Mouse (Mus musculus): ENCODE measurements at regions not wholly inside any gene's neighbourhood (a gene's known extent, or its start where the extent isn't known, plus 50 kb on each side); places are given as distances from the start of the nearest gene placed in this dataset.
A peak's percentile ranks its signal among the peaks of the same experiment; 100 is the strongest.
"Not testable (repeated sequence)": the region's sequence is repeated elsewhere in the genome, so short reads cannot be mapped to it uniquely, and the experiment has no call there.

- DNase-seq: no peak
Observed at GRCm38 (mm10) chr2:107117564-107117963, 58.1 kb upstream of the Fshb start.

GRCm38 (mm10) chr2:107118711-107119474 is 59.4 kb upstream of the Fshb start:
- DNase-seq: peak; percentile 71

- no peak for DNase-seq
Observed at GRCm38 (mm10) chr2:107119697-107120096, 60.2 kb upstream of the Fshb start.

GRCm38 (mm10) chr2:107133186-107133585 is 73.7 kb upstream of the Fshb start:
- DNase-seq: no peak

GRCm38 (mm10) chr2:107149317-107149716 is 89.9 kb upstream of the Fshb start:
- DNase-seq: no peak

- no peak for DNase-seq
Observed at GRCm38 (mm10) chr2:107149851-107150250, 90.4 kb upstream of the Fshb start.

- DNase-seq: no peak
Observed at GRCm38 (mm10) chr2:107150373-107150772, 90.9 kb upstream of the Fshb start.

- no peak for DNase-seq
Observed at GRCm38 (mm10) chr2:107151878-107152277, 92.4 kb upstream of the Fshb start.

- not testable (repeated sequence) for DNase-seq
Observed at GRCm38 (mm10) chr2:107158836-107159402, 99.5 kb upstream of the Fshb start.

- peak; percentile 17 for DNase-seq
Observed at GRCm38 (mm10) chr2:107175721-107176120, 114.7 kb upstream of the Kcna4 start.

- peak; percentile 61 for DNase-seq
Observed at GRCm38 (mm10) chr2:107183066-107183465, 107.4 kb upstream of the Kcna4 start.

GRCm38 (mm10) chr2:107184864-107185263 is 105.6 kb upstream of the Kcna4 start:
- no peak for DNase-seq

GRCm38 (mm10) chr2:107201856-107202473 is 88.5 kb upstream of the Kcna4 start:
- no peak for DNase-seq

- DNase-seq: no peak
Observed at GRCm38 (mm10) chr2:107202474-107202858, 88.0 kb upstream of the Kcna4 start.

- DNase-seq: no peak
Observed at GRCm38 (mm10) chr2:107221544-107221943, 68.9 kb upstream of the Kcna4 start.

GRCm38 (mm10) chr2:107224679-107225078 is 65.8 kb upstream of the Kcna4 start:
- no peak for DNase-seq

GRCm38 (mm10) chr2:107227486-107227885 is 63.0 kb upstream of the Kcna4 start:
- no peak for DNase-seq

- DNase-seq: no peak
Observed at GRCm38 (mm10) chr2:107228287-107228686, 62.2 kb upstream of the Kcna4 start.

- DNase-seq: no peak
Observed at GRCm38 (mm10) chr2:107231680-107232079, 58.8 kb upstream of the Kcna4 start.

GRCm38 (mm10) chr2:107232885-107233284 is 57.6 kb upstream of the Kcna4 start:
- DNase-seq: no peak

Measured in adrenal gland, adult 2 months (tissue).